Mouse (Mus musculus) forebrain, embryonic 10.5 days (tissue): Measurements from ENCODE around the gene Grik4. TPM values are rescaled to one million over a fixed set of nuclear protein-coding genes. Genes with fewer than 3 reads are reported as not detected.

ENCODE experiments used
- DNase-seq: peaks from one replicate; pipeline ENCODE4 v3.0.0-alpha.2; 2017; ENCODE audit warnings: low spot score; ENCODE audit errors: extremely low spot score
- H3K27ac ChIP-seq: fragments of 300-500 bp; sonication (generic); 2 replicates; pipeline ENCODE4 v1.5.1; 2016; ENCODE audit warnings: mild to moderate bottlenecking
- H3K27me3 ChIP-seq: fragments of 300-500 bp; sonication (generic); 2 replicates; pipeline ENCODE4 v1.6.1; 2016; ENCODE audit warnings: mild to moderate bottlenecking; ENCODE audit not compliant: poor library complexity, severe bottlenecking
- H3K36me3 ChIP-seq: fragments of 300-500 bp; sonication (generic); replicated peaks from 2 replicates; pipeline ENCODE4 v1.6.1; 2016; ENCODE audit warnings: mild to moderate bottlenecking, moderate library complexity
- H3K4me1 ChIP-seq: fragments of 300-500 bp; sonication (generic); 2 replicates; pipeline ENCODE4 v1.6.1; 2016
- H3K4me3 ChIP-seq: fragments of 300-500 bp; sonication (generic); 2 replicates; pipeline ENCODE4 v1.5.1; 2016; ENCODE audit warnings: mild to moderate bottlenecking, moderate library complexity
- H3K9me3 ChIP-seq: fragments of 300-500 bp; sonication (generic); 2 replicates; pipeline ENCODE4 v1.6.1; 2016; ENCODE audit warnings: mild to moderate bottlenecking, moderate library complexity
- WGBS: fragments of 180-500 bp; shearing (Covaris S2); methylation state at CpG from one replicate; pipeline ENCODE4 v1.1.7; 2016; 5-methylcytosine and 5-hydroxymethylcytosine counted together
- polyA plus RNA-seq: library from polyadenylated mRNA; unstranded; fragments of >200 nt; fragmentation: Nextera tagmentation; extraction: Ambion mirVana; gene quantifications from 2 replicates; pipeline ENCODE4 v1.2.1, GENCODE M21; 2016

The Grik4 gene
- polyA plus RNA-seq, 1 experiment from 2014 or later: 1.0 TPM

- WGBS: 80% methylated on average over 7 of the region's 7 CpGs
Observed at GRCm38 (mm10) chr9:42548981-42549380, 395.3 kb downstream of the Grik4 start.

GRCm38 (mm10) chr9:42544521-42544920, 399.8 kb downstream of the Grik4 start:
- WGBS: 88% methylated on average over 10 of the region's 10 CpGs
- Histone ChIP-seq H3K4me1 (no peaks in the 10 kb centered on the region), H3K27me3 (no peaks in the 10 kb centered on the region), H3K9me3 (no peaks in the 10 kb centered on the region), H3K4me3 (no peak overlapping the region), H3K36me3 (no peaks in the 10 kb centered on the region), H3K27ac (no peak overlapping the region)
- DNase-seq: no peak

More at GRCm38 (mm10) chr9:42548981-42549380, 395.3 kb downstream of the Grik4 start:
- H3K27me3 ChIP-seq: no peaks in the 10 kb centered on the region
- no peaks in the 10 kb centered on the region for H3K9me3 ChIP-seq
- no peak overlapping the region for H3K27ac ChIP-seq
- H3K4me3 ChIP-seq: no peak overlapping the region
- H3K4me1 ChIP-seq: peaks cover 4% of the 10 kb centered on the region; the same call in 1 of the 2 replicates
- no peaks in the 10 kb centered on the region for H3K36me3 ChIP-seq
- no peak for DNase-seq

- Histone ChIP-seq H3K9me3 (no peaks in the 10 kb centered on the region), H3K36me3 (no peaks in the 10 kb centered on the region), H3K4me1 (peaks cover 25% of the 10 kb centered on the region), H3K27me3 (no peaks in the 10 kb centered on the region), H3K4me3 (no peak overlapping the region), H3K27ac (0 out of 2 replicates have a peak overlapping the region, but pooled peaks have one; percentile 6)
- 81% methylated on average over 8 of the region's 8 CpGs for WGBS
- no peak for DNase-seq
Observed at GRCm38 (mm10) chr9:42533491-42533890, 410.8 kb downstream of the Grik4 start.

GRCm38 (mm10) chr9:42533041-42533440, 411.3 kb downstream of the Grik4 start:
- H3K27ac ChIP-seq: 0 out of 2 replicates have a peak overlapping the region, but pooled peaks have one; percentile 6
- H3K4me3 ChIP-seq: 0 out of 2 replicates have a peak overlapping the region, but pooled peaks have one; percentile 1
- H3K9me3 ChIP-seq: no peaks in the 10 kb centered on the region
- DNase-seq: no peak
- 17% methylated on average over 6 of the region's 6 CpGs for WGBS
- H3K36me3 ChIP-seq: no peaks in the 10 kb centered on the region
- H3K4me1 ChIP-seq: peaks cover 25% of the 10 kb centered on the region
- H3K27me3 ChIP-seq: no peaks in the 10 kb centered on the region

- H3K27me3 ChIP-seq: no peaks in the 10 kb centered on the region
- no peaks in the 10 kb centered on the region for H3K36me3 ChIP-seq
- WGBS: 51% methylated on average over 3 of the region's 3 CpGs
- DNase-seq: no peak
- peaks cover 25% of the 10 kb centered on the region for H3K4me1 ChIP-seq
- no peak overlapping the region for H3K27ac ChIP-seq
- H3K4me3 ChIP-seq: no peak overlapping the region
- H3K9me3 ChIP-seq: no peaks in the 10 kb centered on the region
Observed at GRCm38 (mm10) chr9:42531951-42532350, 412.3 kb downstream of the Grik4 start.

- WGBS: 88% methylated on average over 7 of the region's 7 CpGs
- DNase-seq: no peak
- no peaks in the 10 kb centered on the region for H3K9me3 ChIP-seq
- no peaks in the 10 kb centered on the region for H3K27me3 ChIP-seq
- 0 out of 2 replicates have a peak overlapping the region, but pooled peaks have one; percentile 5 for H3K27ac ChIP-seq
- H3K4me1 ChIP-seq: peaks cover 25% of the 10 kb centered on the region
- H3K4me3 ChIP-seq: no peak overlapping the region
- no peaks in the 10 kb centered on the region for H3K36me3 ChIP-seq
Observed at GRCm38 (mm10) chr9:42530221-42531152, 413.8 kb downstream of the Grik4 start.

- WGBS: 4% methylated on average over 36 of the region's 36 CpGs
- Histone ChIP-seq H3K9me3 (no peaks in the 10 kb centered on the region), H3K4me1 (peaks cover 15% of the 10 kb centered on the region), H3K36me3 (no peaks in the 10 kb centered on the region), H3K27ac (peak overlapping the region; percentile 67), H3K4me3 (peak overlapping the region; percentile 53), H3K27me3 (peaks cover 49% of the 10 kb centered on the region)
- peak; percentile 33 for DNase-seq
Observed at GRCm38 (mm10) chr9:42520587-42521084, 423.7 kb downstream of the Grik4 start.

- no peak overlapping the region for H3K4me3 ChIP-seq
- peaks cover 44% of the 10 kb centered on the region for H3K27me3 ChIP-seq
- 82% methylated on average over 14 of the region's 14 CpGs for WGBS
- H3K4me1 ChIP-seq: peaks cover 15% of the 10 kb centered on the region
- H3K9me3 ChIP-seq: no peaks in the 10 kb centered on the region
- DNase-seq: no peak
- no peaks in the 10 kb centered on the region for H3K36me3 ChIP-seq
- H3K27ac ChIP-seq: no peak overlapping the region
Observed at GRCm38 (mm10) chr9:42518163-42518562, 426.1 kb downstream of the Grik4 start.

GRCm38 (mm10) chr9:42513159-42513558, 431.1 kb downstream of the Grik4 start:
- no peak overlapping the region for H3K27ac ChIP-seq
- DNase-seq: no peak
- peaks cover 8% of the 10 kb centered on the region for H3K4me1 ChIP-seq
- H3K4me3 ChIP-seq: no peak overlapping the region
- H3K36me3 ChIP-seq: no peaks in the 10 kb centered on the region
- WGBS: 88% methylated on average over 5 of the region's 5 CpGs
- H3K27me3 ChIP-seq: no peaks in the 10 kb centered on the region
- no peaks in the 10 kb centered on the region for H3K9me3 ChIP-seq

GRCm38 (mm10) chr9:42512312-42512711, 432.0 kb downstream of the Grik4 start:
- no peak overlapping the region for H3K27ac ChIP-seq
- H3K27me3 ChIP-seq: no peaks in the 10 kb centered on the region
- H3K9me3 ChIP-seq: no peaks in the 10 kb centered on the region
- no peak overlapping the region for H3K4me3 ChIP-seq
- DNase-seq: no peak
- H3K36me3 ChIP-seq: no peaks in the 10 kb centered on the region
- H3K4me1 ChIP-seq: peaks cover 5% of the 10 kb centered on the region
- 75% methylated on average over 4 of the region's 4 CpGs for WGBS

GRCm38 (mm10) chr9:42508235-42508634, 436.1 kb downstream of the Grik4 start:
- Histone ChIP-seq H3K36me3 (no peaks in the 10 kb centered on the region), H3K27me3 (no peaks in the 10 kb centered on the region), H3K4me3 (no peak overlapping the region), H3K4me1 (peaks cover 26% of the 10 kb centered on the region), H3K9me3 (no peaks in the 10 kb centered on the region), H3K27ac (no peak overlapping the region)
- WGBS: 76% methylated on average over 7 of the region's 7 CpGs
- no peak for DNase-seq

- Histone ChIP-seq H3K36me3 (no peaks in the 10 kb centered on the region), H3K27ac (no peak within 1 kb of the TSS), H3K4me3 (no peak within 1 kb of the TSS), H3K4me1 (peaks cover 26% of the 10 kb centered on the region), H3K9me3 (no peaks in the 10 kb centered on the region), H3K27me3 (no peaks in the 10 kb centered on the region)
- no peak for DNase-seq
- 92% methylated on average over 6 of the region's 6 CpGs for WGBS
Observed at GRCm38 (mm10) chr9:42507709-42508108, 436.6 kb downstream of the Grik4 start, which contains the start of gene Tbcel. Tbcel (minus strand) TSS chr9:42507809.

GRCm38 (mm10) chr9:42507022-42507421, 437.3 kb downstream of the Grik4 start:
- no peaks in the 10 kb centered on the region for H3K27me3 ChIP-seq
- H3K36me3 ChIP-seq: no peaks in the 10 kb centered on the region
- 70% methylated on average over 1 of the region's 1 CpGs for WGBS
- no peaks in the 10 kb centered on the region for H3K9me3 ChIP-seq
- no peak overlapping the region for H3K4me3 ChIP-seq
- no peak overlapping the region for H3K27ac ChIP-seq
- H3K4me1 ChIP-seq: peaks cover 26% of the 10 kb centered on the region
- no peak for DNase-seq
